Mouse (Mus musculus): ENCODE data around the gene Fbxo46.

Fbxo46 gene

DNA sequence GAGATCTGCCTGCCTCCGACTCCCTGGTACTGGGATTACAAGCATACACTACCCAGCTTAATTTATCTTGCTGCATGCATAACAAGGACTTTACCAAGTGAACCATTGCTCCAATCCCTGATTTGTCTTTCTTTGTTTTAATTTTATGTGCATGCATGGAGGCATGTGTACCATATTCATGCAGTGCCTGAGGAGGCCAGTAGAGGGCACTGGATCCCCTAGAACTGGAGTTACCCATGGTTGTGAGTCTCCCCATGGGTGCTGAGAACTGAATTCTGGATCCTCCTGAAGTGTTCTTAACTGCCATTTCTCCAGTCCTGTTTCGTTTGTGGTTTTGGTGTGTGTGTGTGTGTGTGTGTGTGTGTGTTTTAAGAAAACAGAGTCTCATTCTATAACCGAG lies 47.3 kb downstream of the Fbxo46 start:
- DNase-seq (ENCODE audit: low spot score in 2 of 2): no peak

DNA sequence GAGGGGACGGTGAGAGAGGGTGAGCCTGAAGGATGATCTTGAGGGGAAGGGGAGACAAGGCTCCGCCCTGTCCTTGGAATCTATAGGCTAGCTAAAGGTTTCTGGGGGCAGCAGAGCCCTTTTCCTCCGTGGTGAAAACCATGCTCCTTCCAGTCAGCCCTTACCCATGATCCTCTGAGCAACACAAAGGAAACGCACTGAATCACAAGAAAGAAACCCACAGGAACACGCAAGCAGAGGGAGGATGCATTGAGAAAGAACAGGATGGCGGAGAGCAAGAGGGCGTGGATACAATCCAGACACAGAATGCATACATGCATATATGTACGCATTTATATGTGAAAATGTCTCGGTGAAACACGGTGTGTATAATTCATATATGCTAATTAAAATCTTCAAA lies 49.8 kb downstream of the Fbxo46 start:
- no peak for DNase-seq (ENCODE audit: low spot score in 2 of 2)

DNA sequence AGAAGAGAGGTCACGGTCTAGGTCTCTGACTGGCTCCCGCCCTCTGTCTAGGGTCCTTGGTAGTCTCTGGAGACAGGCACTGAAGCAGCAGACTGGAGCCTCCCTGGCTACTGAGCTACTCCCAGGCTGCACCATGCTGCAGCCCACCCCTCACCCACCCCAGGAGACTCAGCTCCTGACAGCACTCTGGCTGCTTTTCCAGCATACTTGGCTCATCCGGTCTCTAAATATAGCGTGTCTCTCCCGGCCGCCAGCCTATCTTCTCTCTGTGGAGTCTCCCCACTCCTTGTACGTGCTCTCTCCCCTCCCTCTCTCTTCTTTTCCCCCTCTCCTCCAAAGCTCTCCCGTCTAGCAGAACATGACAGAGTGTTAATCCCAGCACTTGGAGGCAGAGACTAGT lies 50.5 kb downstream of the Fbxo46 start:
- DNase-seq (ENCODE audit: low spot score in 2 of 2): peak; percentile 61

DNA sequence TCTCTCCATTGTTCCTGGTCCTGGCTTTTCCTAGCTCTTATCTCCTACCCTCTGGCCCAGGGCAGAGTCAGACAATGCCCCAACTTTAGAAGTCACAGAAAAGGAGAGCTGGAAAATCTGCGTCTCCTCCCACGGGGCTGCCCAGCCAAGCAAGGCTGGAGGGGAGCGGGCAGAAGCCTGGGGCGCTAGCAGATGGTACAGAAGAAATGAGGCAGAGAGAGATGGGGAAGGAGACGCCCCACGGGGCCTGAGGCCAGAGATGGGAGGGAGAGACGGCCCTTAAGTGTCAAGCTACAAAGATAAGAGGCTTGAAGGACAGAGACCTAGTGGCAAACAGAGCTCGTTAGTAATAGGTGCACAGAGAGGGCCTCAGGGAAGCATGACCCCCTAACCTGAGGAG lies 52.2 kb downstream of the Fbxo46 start:
- DNase-seq (ENCODE audit: low spot score in 2 of 2): no peak

DNA sequence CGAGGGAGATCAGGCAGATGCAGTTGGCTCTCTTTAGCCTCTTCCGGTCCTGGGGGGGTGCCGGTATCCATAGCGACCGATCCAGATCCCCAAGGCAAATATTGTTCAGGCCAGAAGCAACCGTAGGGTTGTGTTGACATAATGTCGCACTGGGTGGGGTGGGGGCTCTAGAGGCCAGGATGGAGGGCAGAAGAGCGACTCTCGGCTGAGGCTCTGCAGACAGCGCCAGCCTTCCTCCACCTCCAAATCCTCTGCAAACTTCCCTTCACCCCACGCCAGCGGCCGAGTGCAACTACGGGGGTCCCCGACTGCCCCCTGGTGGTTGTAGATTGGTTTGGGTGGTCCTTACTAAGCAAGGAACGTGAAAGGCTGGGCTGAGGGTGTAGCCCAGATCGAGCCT lies 53.2 kb downstream of the Fbxo46 start:
- DNase-seq (ENCODE audit: low spot score in 2 of 2): peak; percentile 56 to 76

DNA sequence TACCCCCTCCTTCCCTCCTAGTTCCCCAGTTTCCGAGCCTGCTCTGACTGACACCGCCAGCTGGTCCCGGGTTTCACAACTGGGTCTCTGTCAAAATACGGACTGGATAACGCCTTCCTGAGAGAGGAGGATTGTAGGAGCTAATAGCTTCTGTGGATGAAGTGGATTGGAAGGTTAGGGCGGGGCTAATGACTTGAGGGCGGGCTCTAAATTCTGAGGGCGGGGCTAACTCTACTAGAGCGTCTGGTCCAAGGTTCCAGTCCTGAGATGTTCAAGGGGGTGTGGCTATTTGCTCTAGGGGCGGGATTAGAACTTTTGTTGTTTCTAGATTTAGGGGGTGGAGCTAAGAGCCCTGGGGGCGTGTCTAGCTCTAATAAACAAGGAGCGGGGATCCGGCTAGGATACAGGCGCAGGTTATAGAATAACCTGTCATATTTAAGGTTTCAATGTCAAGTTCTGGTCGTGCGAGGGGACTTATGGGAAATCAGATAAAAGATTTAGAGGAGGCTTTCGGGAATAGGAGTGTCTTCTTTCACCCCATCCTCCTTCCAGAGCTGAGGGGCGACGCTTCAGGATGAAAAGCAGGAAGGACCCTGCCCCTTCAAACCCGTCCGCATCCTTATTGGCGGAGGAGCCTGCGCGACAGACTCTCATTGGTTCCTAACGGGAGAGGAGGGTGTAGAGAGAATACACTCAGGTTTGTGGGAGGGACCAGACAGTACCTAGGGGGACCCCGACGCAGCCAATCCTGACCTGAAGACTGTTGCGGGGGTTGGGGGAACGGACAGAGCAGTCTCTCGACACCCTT lies 56.3 kb downstream of the Fbxo46 start, which contains the start of gene Eml2:
Eml2 (plus strand) TSS at position 714 of the 808 bp plus-strand sequence.
- DNase-seq (ENCODE audit: low spot score in 2 of 2): no peak

DNA sequence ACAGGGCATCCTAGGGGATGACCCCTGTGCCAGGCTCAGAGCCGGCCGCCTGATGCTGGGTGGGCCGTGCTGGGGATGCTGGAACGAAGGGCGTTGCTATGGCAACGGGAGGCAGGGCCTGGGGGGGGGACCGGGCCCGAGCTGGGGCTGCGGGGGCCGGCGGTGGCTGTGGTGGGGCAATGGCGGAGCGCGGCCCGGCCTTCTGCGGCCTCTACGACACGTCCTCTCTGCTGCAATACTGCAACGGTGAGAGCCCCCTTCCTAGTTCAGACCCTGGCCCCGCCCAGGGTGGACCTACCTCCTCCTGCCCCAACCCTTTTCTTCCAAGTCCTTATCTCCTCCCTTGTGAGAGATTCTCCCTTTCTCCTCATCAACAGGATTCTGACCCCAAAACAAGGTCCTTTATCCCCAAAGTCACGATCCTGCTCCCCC lies 56.9 kb downstream of the Fbxo46 start:
- DNase-seq (ENCODE audit: low spot score in 2 of 2): no peak

DNA sequence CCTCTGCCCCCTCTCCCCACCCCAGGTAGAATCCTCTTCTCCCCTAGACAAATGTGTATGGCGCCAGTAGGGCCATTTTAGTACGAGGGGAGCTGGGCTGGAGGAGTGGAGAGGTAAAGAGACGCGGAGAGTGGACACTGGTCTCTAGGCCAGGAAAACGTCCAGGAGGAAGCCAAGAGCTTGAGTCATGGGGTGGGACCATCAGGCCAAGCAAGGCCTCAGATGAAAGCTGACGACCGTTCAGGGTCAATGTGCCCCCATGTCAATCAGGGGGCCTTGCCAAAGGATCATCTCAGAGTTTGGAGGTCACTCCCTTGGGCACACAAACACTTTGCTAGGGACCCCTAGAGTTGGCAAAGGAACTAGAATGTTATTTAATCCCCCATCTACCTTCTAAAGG lies 57.6 kb downstream of the Fbxo46 start:
- DNase-seq (ENCODE audit: low spot score in 2 of 2): no peak

DNA sequence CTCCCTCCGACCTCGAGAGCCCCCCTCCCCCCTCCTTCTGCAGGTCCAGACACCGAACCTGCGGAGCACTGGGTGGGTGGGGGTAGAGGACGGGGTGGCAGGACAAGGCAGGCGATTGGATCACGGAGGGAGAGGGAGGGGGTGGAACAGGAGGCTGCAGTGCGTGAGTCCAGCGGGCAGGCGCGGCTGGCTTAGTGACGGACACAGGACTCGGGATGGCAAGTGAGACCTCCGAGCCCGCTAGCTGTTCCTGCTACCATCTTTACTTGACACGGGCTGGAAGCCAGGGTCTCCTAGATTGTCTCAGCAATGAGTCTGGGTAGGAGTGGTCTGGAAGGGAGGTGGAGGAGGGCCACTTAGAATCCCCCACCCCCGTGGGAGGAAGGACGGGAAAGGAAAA lies 58.4 kb downstream of the Fbxo46 start:
- no peak for DNase-seq (ENCODE audit: low spot score in 2 of 2)

DNA sequence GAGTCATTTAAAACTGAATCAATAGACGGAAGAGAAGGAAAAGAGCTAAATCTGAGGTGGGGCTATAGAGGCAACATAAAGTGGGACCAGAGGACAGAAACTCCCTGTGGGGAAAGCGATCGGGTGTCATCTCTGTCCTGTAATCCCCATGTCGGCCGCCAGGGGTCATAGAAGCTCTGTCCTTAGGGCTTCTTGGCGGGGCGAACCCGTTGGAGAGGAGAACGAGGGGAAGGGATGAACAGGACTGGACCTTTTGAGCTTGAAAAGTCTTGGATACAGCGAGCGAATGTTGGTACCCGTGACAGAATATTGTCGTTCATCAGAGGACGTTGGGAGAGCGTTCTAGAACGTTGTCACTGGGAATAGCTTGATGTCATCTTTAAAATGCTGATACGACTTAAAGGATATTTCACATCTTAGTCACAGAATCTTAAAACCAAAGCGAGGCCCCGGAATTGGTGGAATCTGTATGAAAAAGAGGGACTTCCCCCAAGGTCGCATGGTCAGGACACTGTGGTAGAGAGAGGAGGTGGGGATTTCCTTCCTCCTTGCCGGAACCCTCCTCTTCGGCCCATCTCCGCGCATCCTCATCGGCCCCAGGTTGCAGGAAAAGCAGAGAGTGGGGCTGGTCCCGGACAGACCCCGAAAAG lies 58.9 kb downstream of the Fbxo46 start:
- peak; percentile 47 to 73 for DNase-seq (ENCODE audit: low spot score in 2 of 2)

DNA sequence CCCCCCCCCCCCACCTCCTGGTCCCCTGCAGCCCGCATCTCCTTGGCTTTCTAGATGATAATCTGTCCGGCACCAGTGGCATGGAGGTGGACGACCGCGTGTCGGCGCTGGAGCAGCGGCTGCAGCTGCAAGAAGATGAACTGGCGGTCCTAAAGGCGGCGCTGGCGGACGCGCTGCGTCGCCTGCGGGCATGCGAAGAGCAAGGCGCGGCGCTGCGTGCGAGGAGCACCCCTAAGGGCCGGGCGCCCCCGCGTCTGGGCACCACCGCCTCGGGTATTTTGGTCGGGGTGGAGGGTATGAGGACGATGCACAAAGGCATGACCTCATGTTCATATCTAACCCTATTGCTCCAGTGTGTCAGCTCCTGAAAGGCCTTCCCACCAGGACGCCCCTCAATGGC lies 59.5 kb downstream of the Fbxo46 start:
- DNase-seq (ENCODE audit: low spot score in 2 of 2): peak; percentile 40 to 41

DNA sequence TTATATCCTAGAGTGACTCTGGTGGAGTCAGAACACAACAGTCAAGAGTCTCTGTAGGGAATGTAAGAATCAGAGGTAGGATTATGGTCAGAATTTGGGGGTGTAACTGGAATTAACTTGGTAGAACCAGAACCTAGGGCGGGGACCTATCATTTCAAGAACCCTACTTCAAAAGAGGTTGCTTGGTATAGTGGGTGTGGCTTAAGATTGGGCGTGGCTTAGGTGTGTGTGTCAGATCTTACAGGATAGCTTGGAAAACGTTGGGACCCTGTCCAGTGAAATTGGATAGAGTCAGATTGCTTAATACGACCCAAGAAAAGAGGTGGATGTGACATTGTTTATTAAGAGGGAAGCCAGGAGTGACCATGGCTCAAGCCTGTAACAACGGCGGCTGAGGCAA lies 60.3 kb downstream of the Fbxo46 start:
- no peak for DNase-seq (ENCODE audit: low spot score in 2 of 2)

DNA sequence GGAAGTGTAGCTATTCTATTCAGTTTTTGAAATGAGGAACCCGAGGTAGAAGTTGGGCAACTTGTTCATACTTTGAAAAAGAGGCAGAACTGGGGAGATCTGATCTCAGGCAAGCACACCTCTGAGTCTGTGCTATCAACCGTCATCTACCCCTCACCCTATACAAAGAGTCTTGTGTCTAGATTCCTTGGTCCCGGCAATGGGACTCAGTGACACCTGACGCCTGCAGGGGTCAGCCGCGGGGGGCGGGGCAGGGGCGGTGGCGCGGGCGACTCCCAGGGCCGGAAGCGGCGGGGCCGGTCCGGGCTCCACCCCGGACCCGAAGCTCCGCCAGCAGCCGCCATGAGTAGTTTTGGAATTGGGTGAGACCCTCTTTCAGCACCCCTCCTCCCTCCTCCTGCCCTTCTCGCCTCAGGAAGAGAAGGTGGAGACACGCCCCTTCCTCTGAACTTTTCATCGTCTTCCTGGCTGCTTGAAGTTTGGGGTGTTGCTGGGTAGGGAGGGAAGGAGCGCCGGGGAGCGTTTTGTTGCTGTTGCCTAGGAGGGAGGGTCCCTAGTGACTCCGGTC lies 61.3 kb downstream of the Fbxo46 start:
- peak; percentile 34 to 53 for DNase-seq (ENCODE audit: low spot score in 2 of 2)

DNA sequence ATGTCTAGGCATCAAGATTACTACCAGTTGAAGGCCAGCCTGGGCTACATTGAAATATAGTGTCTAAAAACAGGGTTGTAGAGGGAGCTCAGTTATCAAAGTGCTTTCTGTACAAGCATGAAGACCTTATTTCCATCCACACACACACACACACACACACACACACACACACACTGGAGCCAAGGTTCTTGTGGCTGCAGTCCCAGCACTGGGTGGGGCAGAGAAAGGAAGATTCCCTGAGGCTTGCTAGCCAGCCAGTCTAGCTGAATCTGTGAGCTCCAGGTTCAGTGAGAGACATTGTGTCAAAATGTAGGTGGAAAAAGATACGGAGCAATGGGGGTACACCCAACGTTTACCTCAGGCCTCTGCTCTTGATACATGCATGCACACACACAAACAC lies 64.6 kb downstream of the Fbxo46 start:
- no peak for DNase-seq (ENCODE audit: low spot score in 2 of 2)

DNA sequence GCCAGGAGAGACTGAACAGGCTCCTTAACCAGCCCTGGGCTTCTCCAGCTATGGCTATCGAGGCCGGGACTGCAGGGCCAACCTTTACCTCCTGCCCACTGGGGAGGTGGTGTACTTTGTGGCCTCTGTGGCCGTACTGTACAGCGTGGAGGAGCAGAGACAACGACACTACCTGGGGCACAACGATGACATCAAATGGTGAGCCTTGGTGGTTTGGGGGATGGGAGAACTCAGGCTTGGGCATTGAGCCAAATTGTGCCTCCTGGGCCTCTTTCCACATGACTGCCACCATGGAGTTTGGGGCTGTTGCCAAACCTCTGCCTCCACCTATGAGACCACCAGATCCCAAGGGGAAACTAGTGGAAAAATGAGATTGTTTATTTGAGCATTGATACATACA lies 65.1 kb downstream of the Fbxo46 start:
- no peak for DNase-seq (ENCODE audit: low spot score in 2 of 2)
